Mouse (Mus musculus) liver, embryonic 14.5 days (tissue): ENCODE data around the gene Cyp2d12.

Experiments
- CTCF ChIP-seq: IDR thresholded peaks from 2 replicates; pipeline ENCODE4 v1.5.1; 2016; ENCODE audit warnings: antibody characterized with exemption, low read depth, control low read depth
- EP300 ChIP-seq: IDR thresholded peaks from 2 replicates; pipeline ENCODE4 v1.6.1; 2016; ENCODE audit warnings: antibody characterized with exemption, low read depth

DNA sequence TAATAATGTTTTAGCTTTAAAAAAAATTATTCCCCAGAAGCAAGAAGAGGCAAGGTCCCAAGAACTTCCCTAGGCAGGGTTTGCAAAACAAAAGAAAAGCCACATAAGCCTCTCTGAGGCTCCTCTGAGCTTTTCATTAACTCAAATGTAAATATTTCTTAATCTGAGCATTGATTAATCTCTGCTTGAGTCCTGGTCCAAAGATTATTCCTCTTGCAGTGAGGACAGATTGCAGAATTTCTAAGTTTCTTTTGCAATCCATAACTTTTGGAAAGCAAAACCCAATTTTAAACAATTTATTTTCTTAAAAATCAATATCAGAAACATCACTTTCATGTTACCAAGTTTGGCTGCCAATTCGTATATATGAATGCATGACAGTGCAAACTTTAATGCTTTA lies 18.0 kb downstream of the Cyp2d12 start:
- no peak for TF ChIP-seq EP300
- no peak for TF ChIP-seq CTCF
